Mouse (Mus musculus) kidney, adult 2 months (tissue): ENCODE results near the gene Fam227a. TPM values are rescaled to one million over a fixed set of nuclear protein-coding genes. Genes with fewer than 3 reads are reported as not detected.

ENCODE experiments used
- DNase-seq: peaks from one replicate; pipeline ENCODE4 v3.0.0; 2021
- H3K27ac ChIP-seq: fragments of 200-500 bp; 2 replicates; pipeline ENCODE4 v1.5.1; 2012; ENCODE audit warnings: low read depth, low read length, control low read depth, inconsistent platforms; ENCODE audit not compliant: insufficient read depth
- H3K27me3 ChIP-seq: fragments of 200-500 bp; replicated peaks from 2 replicates; pipeline ENCODE4 v1.6.1; 2012; ENCODE audit warnings: mild to moderate bottlenecking, moderate library complexity, low read length, inconsistent platforms; ENCODE audit not compliant: control insufficient read depth, insufficient read depth
- H3K36me3 ChIP-seq: fragments of 200-500 bp; 2 replicates; pipeline ENCODE4 v1.6.1; 2012; ENCODE audit warnings: mild to moderate bottlenecking, moderate library complexity, low read length, inconsistent platforms; ENCODE audit not compliant: control insufficient read depth, insufficient read depth
- H3K4me1 ChIP-seq: fragments of 200-500 bp; 2 replicates; pipeline ENCODE4 v1.6.1; 2011; ENCODE audit warnings: low read length; ENCODE audit not compliant: control insufficient read depth, insufficient read depth
- H3K4me3 ChIP-seq: fragments of 200-500 bp; 2 replicates; pipeline ENCODE4 v1.5.1; 2011; ENCODE audit warnings: mild to moderate bottlenecking, low read depth, low read length, control low read depth; ENCODE audit not compliant: insufficient read depth
- CTCF ChIP-seq: fragments of 200-500 bp; conservative IDR thresholded peaks from 2 replicates; pipeline ENCODE4 v1.5.1; 2011; ENCODE audit warnings: low read depth, mild to moderate bottlenecking, control low read depth, low read length, moderate library complexity, mixed read lengths; ENCODE audit not compliant: insufficient read depth, insufficient read length
- POLR2A ChIP-seq: fragments of 200-500 bp; IDR thresholded peaks from one replicate; pipeline ENCODE4 v1.6.1; 2011; ENCODE audit warnings: low read depth, low read length, control low read depth
- WGBS: fragments of 180-500 bp; shearing (Covaris S2); methylation state at CpG from one replicate; pipeline ENCODE4 v1.1.7; 2018; 5-methylcytosine and 5-hydroxymethylcytosine counted together
- polyA plus RNA-seq: library from polyadenylated mRNA; depleted of rRNA; stranded (reverse); fragments of >200 nt; gene quantifications from 2 replicates; pipeline ENCODE4 v1.2.3, GENCODE M21; 2012

The Fam227a gene
- polyA plus RNA-seq, 1 experiment, result 1.3 TPM

DNA sequence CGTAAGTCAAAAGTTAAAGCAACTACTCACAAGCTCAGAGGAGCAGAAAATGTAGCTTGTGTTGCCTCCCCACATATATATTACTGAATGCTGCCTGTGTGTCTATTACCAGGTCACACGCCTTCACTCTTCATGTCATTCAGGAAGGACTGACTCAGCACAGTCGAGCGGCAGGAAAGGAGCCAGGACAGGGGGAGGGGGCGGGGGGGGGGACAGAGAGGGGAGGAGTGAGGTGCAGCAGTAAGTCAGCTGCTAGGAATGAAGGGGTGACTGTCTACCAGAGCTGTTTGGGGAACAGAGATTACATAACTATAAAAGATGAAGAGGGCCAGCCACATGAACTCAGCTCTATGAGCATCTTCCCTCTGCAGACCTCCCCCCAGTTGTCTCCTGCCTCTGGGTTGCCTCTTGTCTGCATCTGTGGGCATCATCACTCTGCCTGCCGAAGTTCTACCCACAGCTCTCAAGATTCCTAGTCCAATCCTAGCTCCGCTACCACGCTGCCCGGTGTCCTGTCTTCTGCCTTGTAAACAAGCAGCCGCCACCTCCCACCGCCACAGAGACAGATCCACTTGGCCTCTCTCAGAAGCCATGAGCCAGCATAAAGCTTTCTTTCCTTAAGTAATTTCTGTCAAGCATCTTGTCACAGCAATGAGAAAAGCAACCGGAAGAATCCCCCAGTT, 17.5 kb downstream of the Fam227a start:
- H3K27ac ChIP-seq, result no peak overlapping the region
- 60% methylated on average over 12 of the region's 12 CpGs for WGBS

DNA sequence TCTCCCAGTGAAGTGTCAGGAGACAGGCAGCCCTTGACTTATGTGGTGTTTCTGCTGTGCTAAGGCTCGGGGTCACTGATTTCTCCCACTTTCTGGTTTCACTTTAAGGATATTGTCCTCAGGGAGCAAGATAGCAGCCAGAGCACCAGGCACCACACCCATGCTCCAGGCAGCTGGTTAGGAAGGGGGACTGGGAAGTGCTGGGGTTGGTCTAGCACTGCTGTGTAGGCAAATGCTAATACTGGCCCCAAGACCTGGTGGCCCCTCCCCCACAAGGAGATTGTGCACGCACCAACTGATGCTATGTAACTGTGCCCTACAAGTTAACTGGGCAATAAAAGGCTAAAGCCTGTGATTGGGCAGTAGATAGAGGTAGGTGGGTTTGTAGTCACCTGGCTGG, 28.3 kb downstream of the Fam227a start:
- Histone ChIP-seq H3K27me3 (no peaks in the 10 kb centered on the region), H3K36me3 (no peaks in the 10 kb centered on the region), H3K4me1 (no peaks in the 10 kb centered on the region), H3K27ac (no peak overlapping the region), H3K4me3 (no peak overlapping the region)
- no peak for TF ChIP-seq POLR2A
- TF ChIP-seq CTCF, result no peak
- 69% methylated on average over 2 of the region's 2 CpGs for WGBS
- no peak for DNase-seq

More for the DNA sequence above, 17.5 kb downstream of the Fam227a start:
- no peaks in the 10 kb centered on the region for H3K4me1 ChIP-seq
- no peak overlapping the region for H3K4me3 ChIP-seq
- no peaks in the 10 kb centered on the region for H3K36me3 ChIP-seq
- TF ChIP-seq POLR2A, result no peak
- no peak for TF ChIP-seq CTCF
- no peak for DNase-seq
- no peaks in the 10 kb centered on the region for H3K27me3 ChIP-seq

DNA sequence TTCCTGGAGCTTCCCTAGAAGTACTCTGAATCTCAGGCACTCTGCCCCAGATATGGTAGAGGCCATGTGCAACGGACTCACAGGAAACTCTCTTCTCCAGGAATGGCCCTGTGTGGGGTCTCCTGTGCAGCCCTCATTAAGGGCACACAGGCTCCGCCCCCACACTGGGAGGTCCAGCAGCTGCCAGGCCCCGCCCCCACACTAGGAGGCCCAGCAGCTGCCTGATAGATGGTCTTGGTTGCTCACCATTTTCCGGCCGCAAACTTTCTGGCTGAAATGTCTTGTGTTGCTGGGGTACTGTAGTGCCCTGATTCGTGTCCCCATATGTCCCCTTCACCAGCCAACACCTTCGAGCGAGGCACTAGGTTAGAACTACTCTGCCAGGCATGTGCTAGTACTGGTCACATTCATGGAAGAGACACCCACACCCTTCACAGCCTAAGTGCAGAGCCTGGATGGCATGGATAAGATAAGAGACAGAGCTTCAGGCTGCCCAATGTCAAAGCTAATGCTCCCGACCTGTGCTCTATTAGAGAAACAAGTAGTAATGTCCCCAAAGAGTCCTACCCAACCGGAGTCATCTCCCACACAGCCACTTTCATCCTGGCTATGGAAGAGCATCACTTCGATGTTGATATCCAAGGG, 38.9 kb downstream of the Fam227a start:
- Histone ChIP-seq H3K4me3 (no peak overlapping the region), H3K27ac (no peak overlapping the region), H3K4me1 (no peaks in the 10 kb centered on the region), H3K36me3 (no peaks in the 10 kb centered on the region), H3K27me3 (no peaks in the 10 kb centered on the region)
- TF ChIP-seq POLR2A (no peak), CTCF (no peak)
- DNase-seq, result no peak
- WGBS, result 85% methylated on average over 11 of the region's 11 CpGs

DNA sequence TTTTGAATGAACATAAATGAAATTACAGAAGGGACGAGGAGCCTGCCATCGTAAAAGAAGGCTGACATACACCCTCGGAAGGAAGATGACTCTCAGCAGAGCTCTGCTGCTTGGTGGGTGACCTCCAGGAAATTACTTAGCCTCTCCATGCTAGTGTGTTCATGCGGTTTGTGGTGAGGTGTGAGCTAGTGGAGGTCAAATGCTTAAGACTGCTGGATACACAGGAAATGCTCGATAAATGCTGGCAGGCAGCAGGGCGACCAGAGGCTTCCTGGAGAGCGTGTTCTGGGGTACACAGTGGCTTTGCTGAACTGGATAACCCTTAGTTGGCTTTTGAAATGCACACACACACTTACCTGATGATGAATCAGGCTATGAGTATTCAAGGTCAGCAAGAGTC, 40.3 kb downstream of the Fam227a start:
- Histone ChIP-seq H3K27ac (no peak overlapping the region), H3K27me3 (no peaks in the 10 kb centered on the region), H3K4me3 (no peak overlapping the region), H3K4me1 (no peaks in the 10 kb centered on the region), H3K36me3 (no peaks in the 10 kb centered on the region)
- DNase-seq, result no peak
- no peak for TF ChIP-seq CTCF
- TF ChIP-seq POLR2A, result no peak
- 64% methylated on average over 7 of the region's 7 CpGs for WGBS

DNA sequence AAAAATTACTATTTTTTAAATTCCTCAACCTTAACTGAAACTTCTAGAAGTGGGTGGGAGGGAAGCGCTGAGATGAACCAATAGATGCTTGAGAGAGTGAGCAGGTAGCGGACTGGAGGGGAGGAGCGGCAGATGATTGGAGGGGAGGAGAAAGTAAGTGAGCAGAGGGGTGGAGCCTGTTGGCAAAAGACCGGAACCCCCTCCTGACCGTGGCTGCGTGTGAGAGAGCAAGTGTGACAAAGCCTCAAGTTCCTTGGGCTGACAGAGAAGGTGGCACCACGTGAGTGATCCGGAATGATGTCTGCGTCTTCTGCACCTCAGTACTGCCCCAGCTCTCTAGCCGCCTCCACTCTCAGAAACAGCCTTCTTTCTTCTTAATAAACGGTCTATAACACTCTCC, 41.6 kb downstream of the Fam227a start:
- no peak overlapping the region for H3K27ac ChIP-seq
- TF ChIP-seq POLR2A, result no peak
- no peak for TF ChIP-seq CTCF
- no peak for DNase-seq
- no peaks in the 10 kb centered on the region for H3K36me3 ChIP-seq
- H3K4me3 ChIP-seq, result no peak overlapping the region
- no peaks in the 10 kb centered on the region for H3K4me1 ChIP-seq
- H3K27me3 ChIP-seq, result no peaks in the 10 kb centered on the region
- WGBS, result 89% methylated on average over 11 of the region's 11 CpGs

DNA sequence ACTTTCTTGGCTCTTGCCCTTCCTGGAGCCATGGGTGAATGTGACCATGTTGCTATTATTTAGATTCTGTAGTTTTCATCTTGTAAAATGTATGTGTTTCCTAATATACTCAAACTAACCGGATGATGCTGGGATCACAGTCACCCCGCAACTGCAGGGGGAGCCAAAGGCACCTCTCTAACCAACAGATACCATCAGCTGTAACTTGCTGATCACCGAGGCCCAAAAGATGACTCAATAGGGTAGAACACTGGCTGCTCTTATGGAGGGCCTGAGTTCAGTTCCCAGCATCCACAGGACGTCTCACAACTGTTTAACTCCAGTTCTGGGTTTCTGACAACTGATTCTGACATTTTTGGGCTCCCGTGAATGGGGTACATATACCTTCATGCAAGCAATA, 42.0 kb downstream of the Fam227a start:
- Histone ChIP-seq H3K4me3 (no peak overlapping the region), H3K36me3 (no peaks in the 10 kb centered on the region), H3K4me1 (no peaks in the 10 kb centered on the region), H3K27ac (no peak overlapping the region), H3K27me3 (no peaks in the 10 kb centered on the region)
- 87% methylated on average over 5 of the region's 5 CpGs for WGBS
- TF ChIP-seq POLR2A (no peak), CTCF (no peak)
- DNase-seq, result no peak

DNA sequence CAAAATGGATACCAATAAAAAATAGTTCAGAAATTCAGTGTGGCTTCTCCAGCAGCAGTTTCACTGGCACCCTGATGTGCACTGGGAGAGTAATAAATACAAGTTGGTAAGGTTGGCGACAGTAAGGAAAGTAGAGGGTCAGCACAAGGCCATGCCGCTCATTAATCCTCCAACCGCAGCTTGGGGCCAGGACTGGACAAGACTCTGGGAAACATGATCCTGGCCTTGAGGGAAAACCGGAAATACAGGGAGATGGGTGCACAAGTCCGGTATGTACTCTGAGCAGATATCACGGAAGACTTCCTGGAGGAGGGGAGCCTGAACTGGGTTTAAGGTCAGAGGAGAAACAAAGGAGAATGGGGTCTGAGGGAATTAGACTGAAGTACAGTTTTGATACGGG, 43.3 kb downstream of the Fam227a start:
- no peaks in the 10 kb centered on the region for H3K36me3 ChIP-seq
- H3K27ac ChIP-seq, result no peak overlapping the region
- H3K27me3 ChIP-seq, result no peaks in the 10 kb centered on the region
- 65% methylated on average over 7 of the region's 7 CpGs for WGBS
- no peak for DNase-seq
- H3K4me1 ChIP-seq, result no peaks in the 10 kb centered on the region
- H3K4me3 ChIP-seq, result no peak overlapping the region
- TF ChIP-seq POLR2A, result no peak
